Mouse (Mus musculus) bone marrow macrophage, adult 2 months (primary cell): ENCODE data around the gene Otp. TPM values are rescaled to one million over a fixed set of nuclear protein-coding genes. Genes with fewer than 3 reads are reported as not detected.

Source experiments
- H3K27ac ChIP-seq: 2 replicates; pipeline ENCODE4 v1.5.1; 2012; ENCODE audit warnings: low read depth, low read length; ENCODE audit not compliant: insufficient read depth
- H3K4me1 ChIP-seq: 2 replicates; pipeline ENCODE4 v1.6.1; 2012; ENCODE audit warnings: low read length; ENCODE audit not compliant: control insufficient read depth, insufficient read depth
- H3K4me3 ChIP-seq: 2 replicates; pipeline ENCODE4 v1.5.1; 2012; ENCODE audit warnings: mild to moderate bottlenecking, low read length, moderate library complexity; ENCODE audit not compliant: insufficient read depth
- CTCF ChIP-seq: IDR thresholded peaks from 2 replicates; pipeline ENCODE4 v1.5.1; 2012; ENCODE audit warnings: low read depth, mild to moderate bottlenecking, low read length, moderate library complexity
- POLR2A ChIP-seq: IDR thresholded peaks from 2 replicates; pipeline ENCODE4 v1.6.1; 2012; ENCODE audit warnings: mild to moderate bottlenecking, low read depth, low read length, borderline replicate concordance
- polyA plus RNA-seq: library from polyadenylated mRNA; stranded (reverse); fragments of >200 nt; gene quantifications from 2 replicates; pipeline ENCODE4 v1.2.4, GENCODE M21; 2012; ENCODE audit not compliant: missing spikeins, insufficient read depth, insufficient read length

Otp gene
- polyA plus RNA-seq, 1 experiment: not detected

DNA sequence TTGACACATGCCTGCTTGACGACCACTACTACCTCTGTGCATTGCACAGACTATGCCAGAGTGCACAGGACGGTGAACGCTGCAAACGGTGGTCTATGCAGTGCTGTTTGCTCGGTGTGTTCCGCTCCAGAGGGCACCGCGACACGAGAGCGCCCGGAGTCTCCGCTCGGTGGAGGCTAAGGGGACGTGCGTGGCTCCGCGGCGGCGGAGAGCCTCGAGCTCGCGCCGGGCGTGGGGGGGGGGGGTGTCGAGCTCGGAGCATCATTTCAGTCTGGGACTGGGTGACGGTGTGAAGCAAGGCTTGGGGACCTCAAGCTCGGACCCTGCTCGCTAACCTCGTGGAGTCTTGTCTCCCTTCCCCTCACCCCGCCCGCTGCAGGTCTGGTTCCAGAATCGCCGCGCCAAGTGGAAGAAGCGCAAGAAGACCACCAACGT lies 7.3 kb downstream of the Otp start:
- H3K27ac ChIP-seq: no peak overlapping the region
- peak overlapping the region; percentile 52 for H3K4me3 ChIP-seq
- peaks cover 2% of the 10 kb centered on the region; the same call in 1 of the 2 replicates for H3K4me1 ChIP-seq
- TF ChIP-seq POLR2A: no peak

DNA sequence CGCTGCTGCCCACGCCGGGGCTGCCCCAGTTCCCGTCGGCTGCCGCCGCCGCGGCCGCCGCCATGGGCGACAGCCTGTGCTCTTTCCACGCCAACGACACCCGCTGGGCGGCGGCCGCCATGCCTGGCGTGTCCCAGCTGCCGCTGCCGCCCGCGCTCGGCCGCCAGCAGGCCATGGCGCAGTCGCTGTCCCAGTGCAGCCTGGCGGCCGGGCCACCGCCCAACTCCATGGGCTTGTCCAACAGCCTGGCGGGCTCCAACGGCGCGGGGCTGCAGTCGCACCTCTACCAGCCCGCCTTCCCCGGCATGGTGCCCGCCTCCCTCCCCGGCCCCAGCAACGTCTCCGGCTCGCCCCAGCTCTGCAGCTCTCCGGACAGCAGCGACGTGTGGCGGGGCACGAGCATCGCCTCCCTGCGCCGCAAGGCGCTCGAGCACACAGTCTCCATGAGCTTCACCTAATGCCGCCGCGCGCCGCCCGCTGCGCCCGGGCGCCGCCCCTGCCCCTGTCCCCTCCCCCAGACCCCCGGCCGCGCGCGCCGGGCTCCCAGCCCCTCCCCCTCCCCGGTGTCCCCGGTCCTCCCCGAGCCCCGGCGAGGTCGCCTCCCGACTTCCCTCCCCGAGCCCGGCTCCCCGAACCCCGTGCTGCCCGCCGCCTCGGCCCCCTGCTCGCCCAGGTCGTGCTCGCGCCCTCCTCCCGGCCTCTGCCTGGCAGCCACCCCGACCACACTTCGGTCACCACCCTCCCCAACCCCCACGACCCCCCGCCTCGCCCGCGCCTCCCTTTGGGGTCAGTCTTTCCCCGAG lies 8.0 kb downstream of the Otp start:
- H3K4me3 ChIP-seq: peak overlapping the region; percentile 52
- H3K4me1 ChIP-seq: peaks cover 2% of the 10 kb centered on the region; the same call in 1 of the 2 replicates
- no peak overlapping the region for H3K27ac ChIP-seq
- no peak for TF ChIP-seq POLR2A
- TF ChIP-seq CTCF: no peak

DNA sequence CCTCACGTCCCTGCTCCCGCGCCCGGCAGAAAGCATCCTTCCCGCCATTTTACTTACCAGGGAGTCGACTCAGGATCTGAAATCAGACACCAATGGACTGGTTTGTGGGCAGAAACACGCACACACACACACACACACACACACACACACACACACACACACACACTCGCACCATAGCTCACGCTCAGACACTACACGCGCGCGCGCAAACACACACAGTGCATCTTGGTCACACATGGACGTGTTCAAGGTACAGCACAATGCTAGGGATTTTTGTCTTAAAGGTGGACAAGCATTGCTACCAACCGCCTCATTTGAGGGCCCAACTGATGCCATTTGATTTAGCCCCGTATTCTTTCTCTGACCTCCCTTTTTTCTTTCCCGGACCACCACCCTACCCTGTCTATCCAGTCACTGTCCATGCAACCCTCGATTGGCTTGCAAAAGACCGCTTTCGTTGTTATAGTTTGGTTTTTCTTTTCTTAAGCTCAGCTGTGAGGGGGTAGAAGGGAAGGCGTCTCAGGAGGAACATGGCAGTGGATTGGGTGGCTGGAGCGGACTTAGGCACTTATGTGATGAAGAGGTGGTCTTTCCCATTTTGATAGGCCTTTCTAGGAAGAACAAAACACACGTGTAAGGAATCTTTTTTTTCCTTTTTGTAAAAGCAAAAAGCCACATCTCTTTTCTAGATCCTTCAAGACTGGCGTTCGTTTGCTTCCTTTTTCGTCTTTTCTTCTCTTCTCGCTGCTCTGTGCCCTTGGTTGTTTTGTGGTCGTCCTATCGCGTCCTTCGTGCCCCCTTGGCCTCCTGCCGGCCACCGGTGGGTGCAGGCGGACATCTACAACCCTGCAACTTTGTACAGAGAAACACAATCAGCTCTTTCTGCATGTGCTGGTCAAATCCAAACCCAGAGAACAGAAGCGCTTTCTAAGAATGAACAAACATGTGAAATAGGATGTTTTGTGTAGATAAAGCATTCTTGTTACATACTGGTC lies 8.9 kb downstream of the Otp start:
- Histone ChIP-seq H3K4me3 (no peak overlapping the region), H3K27ac (no peak overlapping the region), H3K4me1 (peaks cover 2% of the 10 kb centered on the region; the same call in 1 of the 2 replicates)
- no peak for TF ChIP-seq CTCF
- no peak for TF ChIP-seq POLR2A

DNA sequence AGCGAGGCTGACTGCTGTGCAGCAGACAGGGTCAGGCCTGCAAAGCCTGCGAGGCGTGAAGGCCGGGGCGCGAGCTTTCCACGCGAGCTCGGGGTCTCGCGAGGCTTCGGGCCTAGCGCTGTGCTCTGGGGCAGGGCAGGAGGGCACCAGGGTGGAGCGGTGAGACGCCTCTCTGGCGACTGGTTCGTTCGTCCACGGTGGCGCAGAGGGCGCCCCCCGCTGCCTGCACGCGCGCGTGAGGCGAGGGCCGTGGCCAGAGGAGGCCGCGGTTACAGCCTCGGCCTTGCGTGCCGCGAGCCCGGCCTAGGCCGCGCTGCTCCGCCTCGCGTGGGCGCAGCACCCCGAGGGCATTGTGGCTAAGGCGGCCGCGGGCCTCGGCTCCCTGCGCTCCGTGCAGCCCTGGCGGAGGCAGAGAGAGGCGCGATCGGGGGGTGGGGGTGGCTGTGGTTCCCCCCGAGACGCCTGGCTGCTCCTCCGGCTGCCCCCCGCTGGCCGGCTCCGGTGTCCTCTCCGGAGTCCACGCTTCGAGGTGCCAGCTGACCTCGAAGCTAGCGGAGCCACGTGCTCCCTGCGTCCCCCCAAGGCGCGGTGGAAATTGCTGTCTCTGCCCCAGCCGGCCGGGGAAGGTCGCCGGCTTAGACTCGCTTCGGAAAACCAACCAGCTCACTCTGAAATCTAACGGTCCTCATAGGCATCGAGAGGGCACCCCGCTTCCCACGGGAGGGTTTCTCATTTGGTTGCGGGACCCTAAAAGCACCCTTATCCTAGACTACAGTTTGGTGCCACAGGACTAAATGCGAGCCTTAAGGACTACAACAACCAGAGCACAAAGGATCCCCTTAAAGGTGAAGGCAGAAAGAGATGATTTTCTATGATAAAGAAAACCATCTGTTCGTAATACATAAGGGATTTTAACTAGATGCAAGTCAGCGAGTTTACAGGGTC lies 10.2 kb downstream of the Otp start:
- Histone ChIP-seq H3K4me1 (peaks cover 2% of the 10 kb centered on the region; the same call in 1 of the 2 replicates), H3K4me3 (no peak overlapping the region), H3K27ac (no peak overlapping the region)
- TF ChIP-seq CTCF (no peak), POLR2A (no peak)

DNA sequence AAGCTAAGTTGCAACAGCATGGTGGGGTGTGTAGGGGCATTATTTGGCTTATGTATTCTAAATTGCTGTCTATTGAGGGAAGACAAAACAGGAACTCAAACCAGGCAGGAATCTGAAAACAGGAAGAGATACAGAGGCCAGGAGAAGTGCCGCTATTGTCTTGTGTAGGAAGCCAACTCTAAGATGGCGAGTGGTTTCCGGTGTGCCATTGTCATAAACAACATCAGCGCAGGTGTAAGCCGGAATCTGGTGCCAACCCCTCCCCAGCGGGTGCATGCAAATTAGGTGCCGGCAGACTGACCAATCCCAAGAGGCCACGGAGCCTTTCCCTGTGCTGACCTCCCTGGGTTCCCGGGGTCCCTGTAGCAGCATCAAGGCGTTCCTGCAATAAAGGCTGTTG lies 32.4 kb downstream of the Otp start:
- H3K27ac ChIP-seq: no peak overlapping the region
- TF ChIP-seq POLR2A (no peak), CTCF (no peak)
- H3K4me3 ChIP-seq: no peak overlapping the region
- H3K4me1 ChIP-seq: no peaks in the 10 kb centered on the region

DNA sequence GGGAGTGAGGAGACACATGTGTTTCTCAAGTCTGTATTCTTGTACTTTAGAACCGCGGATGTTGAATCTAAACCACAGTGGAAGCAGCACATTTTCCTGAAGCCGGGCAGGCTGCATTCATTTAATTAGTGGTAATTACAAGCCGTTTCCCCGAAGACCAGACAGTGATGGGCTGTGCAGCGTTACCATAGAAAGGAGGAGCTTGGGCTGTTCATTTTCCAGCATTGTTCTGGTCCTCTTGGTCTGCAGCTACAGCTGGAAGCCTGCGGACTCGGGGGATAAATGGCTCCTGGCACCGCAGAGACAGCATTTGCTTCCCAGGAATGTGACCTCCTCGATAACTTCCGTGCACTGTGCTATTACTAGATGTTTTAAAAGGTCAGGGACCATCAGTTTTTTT lies 37.6 kb downstream of the Otp start:
- Histone ChIP-seq H3K4me3 (no peak overlapping the region), H3K27ac (no peak overlapping the region)
- TF ChIP-seq POLR2A (no peak), CTCF (no peak)

DNA sequence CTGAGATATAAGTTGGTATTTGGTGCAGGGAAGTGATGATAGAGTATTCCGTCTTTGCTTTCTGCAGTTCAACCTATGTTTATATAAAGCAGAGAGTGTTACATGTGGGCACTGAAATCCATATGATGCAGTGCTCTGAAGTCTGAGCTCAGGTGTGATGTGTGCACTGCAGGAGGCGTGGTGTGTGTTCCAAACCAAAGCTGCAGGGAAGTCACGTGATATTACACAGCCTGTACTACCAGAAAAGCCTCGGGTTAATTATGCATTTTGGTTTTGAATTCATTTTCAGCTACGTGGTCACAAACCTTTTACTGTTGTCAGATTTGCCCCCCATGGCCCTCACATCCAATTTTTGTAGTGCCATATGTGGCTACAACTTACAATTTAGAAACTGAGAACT lies 40.3 kb downstream of the Otp start:
- Histone ChIP-seq H3K4me1 (no peaks in the 10 kb centered on the region), H3K4me3 (no peak overlapping the region), H3K27ac (no peak overlapping the region)
- no peak for TF ChIP-seq CTCF
- no peak for TF ChIP-seq POLR2A

More for the DNA sequence above, 37.6 kb downstream of the Otp start:
- no peaks in the 10 kb centered on the region for H3K4me1 ChIP-seq

DNA sequence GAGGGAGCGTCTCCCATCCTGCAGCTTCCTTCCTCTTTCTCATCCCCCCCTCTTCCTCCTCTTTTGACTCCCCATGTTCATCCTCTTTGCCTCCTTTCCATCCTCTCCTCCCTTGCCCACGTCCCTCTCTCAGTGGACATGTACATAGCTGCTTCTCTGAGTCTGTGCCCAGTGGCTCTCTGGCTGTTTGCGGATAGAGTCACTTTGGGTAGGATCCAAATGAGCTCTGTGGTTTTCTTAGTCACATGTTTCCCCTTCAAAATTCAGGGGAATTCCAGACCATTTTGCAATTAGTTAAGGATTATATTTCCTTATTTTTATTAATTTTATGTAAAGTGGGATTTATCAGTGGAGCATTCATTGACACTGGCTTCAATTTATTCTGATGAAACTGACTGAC lies 52.7 kb downstream of the Otp start:
- Histone ChIP-seq H3K4me1 (peaks cover 8% of the 10 kb centered on the region), H3K27ac (no peak overlapping the region), H3K4me3 (no peak overlapping the region)
- no peak for TF ChIP-seq CTCF

Other genes with a start within 250 kb of the Otp start
- gene Tbca, start 86.7 kb upstream of the Otp start, polyA plus RNA-seq: 204 and 228 TPM in 2 replicates
- 48.3 and 51.1 TPM in 2 replicates for gene Wdr41, start 100.7 kb downstream of the Otp start, polyA plus RNA-seq